Mouse (Mus musculus) bone marrow, adult 2 months (tissue): ENCODE results near the gene Scd2.

Experiments used
- CTCF ChIP-seq: fragments of 200-500 bp; IDR thresholded peaks from 2 replicates; pipeline ENCODE4 v1.5.1; 2011; ENCODE audit warnings: low read length, control low read depth; ENCODE audit not compliant: control insufficient read depth, insufficient read depth
- POLR2A ChIP-seq: fragments of 200-500 bp; IDR thresholded peaks from 2 replicates; pipeline ENCODE4 v1.6.1; 2011; ENCODE audit warnings: low read depth, mild to moderate bottlenecking, control low read depth, low read length, borderline replicate concordance; ENCODE audit not compliant: control insufficient read depth

DNA sequence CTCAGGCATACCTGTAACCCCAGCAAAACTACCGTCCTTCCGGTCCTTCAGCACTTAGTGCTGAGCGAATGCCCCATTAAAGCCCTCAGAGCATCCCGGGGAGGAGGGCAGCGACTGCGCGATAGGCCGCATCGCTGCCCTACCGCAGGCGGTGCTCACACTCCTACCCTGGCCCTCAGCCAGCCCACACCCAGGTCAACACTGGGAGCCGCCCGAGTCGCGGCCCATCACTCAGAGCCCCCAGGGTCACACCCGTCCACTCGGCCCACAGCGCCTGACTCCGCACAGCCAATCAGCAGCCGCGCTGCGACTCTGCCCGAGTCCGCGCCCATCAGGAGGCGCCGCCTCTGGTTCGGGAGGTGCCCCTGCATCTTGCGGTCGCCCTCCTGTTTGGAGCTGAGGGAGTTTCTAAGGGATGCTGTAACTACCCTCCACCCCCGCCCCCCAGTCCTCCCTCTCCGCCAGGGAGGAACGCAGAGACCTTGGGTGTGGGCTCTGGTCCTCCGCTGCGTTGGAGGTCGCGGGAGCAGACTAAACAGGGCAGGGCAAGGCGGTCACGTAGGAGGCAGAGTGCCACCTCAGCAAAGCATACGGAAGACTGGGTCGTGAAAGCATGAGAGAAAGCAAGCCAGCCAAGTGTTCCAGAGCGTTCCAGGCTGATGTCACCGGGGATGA, 26.5 kb upstream of the Scd2 start:
- TF ChIP-seq CTCF (no peak), POLR2A (no peak; the same call in 1 of the 2 replicates)
